Mouse (Mus musculus) ES-E14 (cell line): ENCODE data around the gene Map2k5. TPM values are rescaled to one million over a fixed set of nuclear protein-coding genes. Genes with fewer than 3 reads are reported as not detected.

Experiments used
- DNase-seq: peaks from one replicate; pipeline ENCODE4 v3.0.0-alpha.2; 2013; ENCODE audit warnings: low read depth, low spot score
- H3K27ac ChIP-seq: 2 replicates; pipeline ENCODE4 v1.5.1; 2012; ENCODE audit warnings: low read depth, mild to moderate bottlenecking, low read length, moderate library complexity, mixed read lengths; ENCODE audit not compliant: poor library complexity, insufficient read depth, severe bottlenecking
- H3K36me3 ChIP-seq: 2 replicates; pipeline ENCODE4 v1.6.1; 2012; ENCODE audit warnings: mild to moderate bottlenecking, low read length, moderate library complexity, mixed read lengths; ENCODE audit not compliant: control insufficient read depth, poor library complexity, insufficient read depth, severe bottlenecking
- H3K4me1 ChIP-seq, 2 experiments: fragments of 150-350 bp in 1 of 2; sonication (generic) in 1 of 2; 2 replicates each; pipeline ENCODE4 v1.6.1; 2012; ENCODE audit warnings: low read length in 2 of 2, mild to moderate bottlenecking in 1 of 2, mixed read lengths in 1 of 2; ENCODE audit not compliant: control insufficient read depth in 2 of 2, insufficient read depth in 2 of 2, poor library complexity in 1 of 2
- H3K4me3 ChIP-seq, 2 experiments: fragments of 150-350 bp in 1 of 2; sonication (generic) in 1 of 2; 2 replicates each; pipeline ENCODE4 v1.5.1; 2012; ENCODE audit warnings: low read length in 2 of 2, low read depth in 1 of 2, mild to moderate bottlenecking in 1 of 2, mixed read lengths in 1 of 2; ENCODE audit not compliant: insufficient read depth in 1 of 2, poor library complexity in 1 of 2, severe bottlenecking in 1 of 2
- H3K9ac ChIP-seq: 2 replicates; pipeline ENCODE4 v1.6.1; 2012; ENCODE audit warnings: low read depth, mild to moderate bottlenecking, low read length, mixed read lengths; ENCODE audit not compliant: poor library complexity, insufficient read depth, severe bottlenecking
- H3K9me3 ChIP-seq: fragments of 150-350 bp; sonication (generic); 2 replicates; pipeline ENCODE4 v1.6.1; 2012; ENCODE audit warnings: low read depth, mild to moderate bottlenecking, low read length; ENCODE audit not compliant: control insufficient read depth, insufficient read depth
- CHD2 ChIP-seq: IDR thresholded peaks from 2 replicates; pipeline ENCODE4 v1.6.1; 2014; ENCODE audit warnings: mild to moderate bottlenecking, low read depth, low read length, inconsistent platforms
- HCFC1 ChIP-seq: IDR thresholded peaks from 2 replicates; pipeline ENCODE4 v1.6.1; 2012; ENCODE audit warnings: low read length, inconsistent platforms, borderline replicate concordance; ENCODE audit not compliant: insufficient read depth
- MAFK ChIP-seq: IDR thresholded peaks from 2 replicates; pipeline ENCODE4 v1.6.1; 2014; ENCODE audit warnings: mild to moderate bottlenecking, low read depth, low read length, inconsistent platforms; ENCODE audit not compliant: insufficient read depth
- ZC3H11A ChIP-seq: IDR thresholded peaks from 2 replicates; pipeline ENCODE4 v1.6.1; 2012; ENCODE audit warnings: low read depth, mild to moderate bottlenecking, inconsistent platforms, low read length, borderline replicate concordance
- ZNF384 ChIP-seq: IDR thresholded peaks from 2 replicates; pipeline ENCODE4 v1.6.1; 2012; ENCODE audit warnings: low read depth, low read length, inconsistent platforms
- in situ Hi-C, 2 experiments: fragments of 600-800 bp; cut with MboI; formaldehyde crosslinking; loops; one replicate each; pipeline ENCODE4 v1.15.1; 2025; ENCODE audit warnings: low sequenced_read_pairs in 2 of 2, inconsistent platforms in 1 of 2; ENCODE audit not compliant: unreplicated experiment in 2 of 2
- total RNA-seq: library from RNA; depleted of rRNA; stranded (reverse); fragments of 300-350 nt; gene quantifications from 2 replicates; pipeline ENCODE4 v1.2.3, GENCODE M21; 2012

Gene Map2k5
- total RNA-seq, 1 experiment = 8.3 TPM

DNA sequence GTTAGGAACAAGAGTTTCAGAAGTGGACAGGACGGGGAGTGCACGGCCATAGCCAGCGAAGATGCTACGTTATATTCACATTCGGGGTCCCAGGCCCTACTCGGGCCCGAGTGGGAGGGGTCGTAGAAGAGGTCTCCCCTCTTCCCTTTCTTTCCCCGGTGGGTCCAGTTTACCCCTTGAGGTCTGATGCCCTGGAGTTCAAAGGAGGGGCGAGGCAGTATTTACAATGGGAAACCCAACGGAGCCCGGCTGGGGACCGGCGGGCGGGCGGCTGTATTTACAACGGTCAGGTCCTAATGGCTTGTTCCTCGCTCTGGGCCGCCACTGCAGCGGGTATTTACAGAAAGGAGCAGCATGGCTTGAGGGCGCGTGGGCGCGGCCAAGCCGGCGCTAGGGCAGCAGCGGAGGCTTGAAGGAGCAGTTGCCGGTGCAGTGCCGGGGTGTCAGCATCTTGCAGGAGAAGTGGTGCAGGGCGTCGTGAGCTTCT, 239.2 kb downstream of the Map2k5 start:
- no peak overlapping the region for H3K9ac ChIP-seq
- no peaks in the 10 kb centered on the region for H3K9me3 ChIP-seq
- peaks cover 0 to 21% of the 10 kb centered on the region in 2 experiments; a peak in 2 of 4 replicates for H3K4me1 ChIP-seq
- peak overlapping the region in 1 of 2 experiments; percentile 13; a peak in 1 of 4 replicates for H3K4me3 ChIP-seq
- H3K27ac ChIP-seq = no peak overlapping the region
- in situ Hi-C loops = loop anchor here (10.0 to 25.0 kb wide), 2 partner anchors 699 to 706 kb away; no protein-coding TSS in a partner anchor
- TF ChIP-seq ZNF384 (no peak), MAFK (no peak), ZC3H11A (no peak), HCFC1 (no peak), CHD2 (no peak)
- DNase-seq = no peak
- H3K36me3 ChIP-seq = no peaks in the 10 kb centered on the region

DNA sequence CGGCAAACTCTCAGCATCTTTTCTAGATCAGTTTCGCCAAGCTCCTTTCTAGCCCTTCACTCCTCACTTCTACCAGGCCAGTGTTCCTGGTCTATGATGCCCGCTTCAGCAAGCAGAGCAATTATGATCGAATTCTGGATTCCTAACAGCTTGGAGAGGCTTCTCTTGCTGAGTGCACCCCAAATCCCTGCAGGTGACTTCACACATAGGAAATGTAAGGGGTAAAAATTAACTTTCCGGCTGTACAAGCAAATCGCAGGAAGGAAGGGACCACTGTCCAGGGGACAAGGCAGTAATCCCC, 240.1 kb downstream of the Map2k5 start:
- Histone ChIP-seq H3K9ac (no peak overlapping the region), H3K4me1 (peaks cover 2 to 19% of the 10 kb centered on the region in 2 experiments; a peak in 2 of 4 replicates), H3K4me3 (no peak overlapping the region), H3K36me3 (no peaks in the 10 kb centered on the region), H3K9me3 (no peaks in the 10 kb centered on the region), H3K27ac (no peak overlapping the region)
- DNase-seq = no peak
- TF ChIP-seq ZC3H11A (no peak), MAFK (no peak), ZNF384 (no peak), HCFC1 (no peak)
- in situ Hi-C loops = loop anchor here (10.0 to 25.0 kb wide), 2 partner anchors 700 to 707 kb away; no protein-coding TSS in a partner anchor

DNA sequence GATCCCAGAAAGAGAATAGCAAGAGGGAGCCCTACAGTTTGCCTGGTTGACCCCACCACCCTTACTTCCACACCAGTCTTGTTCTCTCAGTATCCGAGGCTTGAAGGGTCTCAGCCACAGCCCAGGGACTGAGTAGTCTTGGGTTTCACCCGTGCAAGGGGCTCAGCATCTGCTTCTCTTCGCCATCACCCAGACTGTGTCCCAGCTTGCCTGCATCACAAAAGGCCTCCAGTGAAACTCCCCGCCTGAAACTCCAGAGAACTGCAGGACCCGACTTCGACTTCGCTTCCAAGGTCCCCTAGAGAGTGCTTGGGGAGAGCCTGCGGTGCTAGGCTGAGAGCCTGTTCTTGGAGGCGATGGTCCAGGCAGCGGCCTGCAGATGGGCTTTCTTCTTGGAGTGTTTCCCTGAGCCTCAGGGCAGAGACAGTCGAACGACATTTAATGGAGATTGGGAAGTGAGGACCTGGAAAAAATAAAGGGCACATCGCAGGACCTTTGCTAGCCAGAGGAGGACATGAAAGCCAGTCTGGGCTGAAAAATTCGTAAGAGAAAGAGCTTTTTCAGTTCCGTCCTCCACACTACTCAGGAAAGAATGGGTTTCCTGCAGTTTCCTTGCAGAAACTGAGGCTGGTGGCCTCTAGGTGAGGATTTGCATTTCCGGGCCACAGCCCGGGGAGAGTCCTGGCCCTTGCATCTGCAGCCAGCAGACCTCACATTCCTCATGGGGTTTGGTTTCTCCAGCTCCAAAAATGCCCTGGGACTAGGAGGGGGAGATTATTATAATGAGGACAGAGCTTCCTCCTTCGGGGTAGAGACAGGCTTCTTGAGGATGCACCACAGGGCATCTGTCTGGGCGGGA, 240.7 kb downstream of the Map2k5 start:
- H3K4me1 ChIP-seq = peaks cover 2 to 19% of the 10 kb centered on the region in 2 experiments; a peak in 2 of 4 replicates
- H3K4me3 ChIP-seq = no peak overlapping the region
- H3K27ac ChIP-seq = no peak overlapping the region
- DNase-seq = no peak
- no peaks in the 10 kb centered on the region for H3K36me3 ChIP-seq
- no peak overlapping the region for H3K9ac ChIP-seq
- no peaks in the 10 kb centered on the region for H3K9me3 ChIP-seq
- no peak for TF ChIP-seq ZC3H11A
- no peak for TF ChIP-seq CHD2
- no peak for TF ChIP-seq MAFK
- TF ChIP-seq ZNF384 = no peak
- TF ChIP-seq HCFC1 = no peak
- in situ Hi-C loops = loop anchor here (10.0 to 25.0 kb wide), 2 partner anchors 700 to 708 kb away; no protein-coding TSS in a partner anchor

DNA sequence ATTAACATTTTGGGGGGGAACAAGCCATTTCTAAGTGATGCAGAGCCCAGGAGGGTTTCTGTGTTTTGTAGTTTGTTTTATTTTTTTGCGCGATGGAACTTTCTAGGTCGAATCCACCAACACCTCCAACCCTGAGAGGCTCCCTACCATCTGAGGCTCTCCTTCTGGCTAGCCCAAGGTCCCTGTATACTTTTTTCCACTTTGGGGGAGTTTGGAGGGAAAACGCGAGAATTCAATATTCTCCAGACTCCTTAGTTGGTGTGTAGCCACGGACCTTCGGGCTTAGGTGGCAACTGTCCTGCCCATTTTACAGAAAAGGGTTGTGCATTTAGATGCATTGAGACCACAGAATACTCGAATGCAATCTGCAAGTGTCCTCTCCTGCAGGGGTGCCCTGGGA, 241.5 kb downstream of the Map2k5 start:
- TF ChIP-seq CHD2 (no peak), MAFK (no peak), HCFC1 (no peak), ZNF384 (no peak), ZC3H11A (no peak)

More for the DNA sequence above, 241.5 kb downstream of the Map2k5 start:
- Histone ChIP-seq H3K9me3 (no peaks in the 10 kb centered on the region), H3K4me3 (no peak overlapping the region), H3K4me1 (peaks cover 5 to 19% of the 10 kb centered on the region in 2 experiments; a peak in 3 of 4 replicates), H3K36me3 (no peaks in the 10 kb centered on the region), H3K9ac (no peak overlapping the region), H3K27ac (no peak overlapping the region)
- DNase-seq = no peak
- in situ Hi-C loops = loop anchor here (10.0 to 25.0 kb wide), 2 partner anchors 701 to 709 kb away; no protein-coding TSS in a partner anchor
